Mouse (Mus musculus): ENCODE measurements around the gene Macrod2.

The Macrod2 gene

GRCm38 (mm10) chr2:140592537-140593261 is 197.6 kb downstream of the Macrod2 start:
- no peak for DNase-seq

- no peak for DNase-seq
These were observed 201.8 kb downstream of the Macrod2 start for GRCm38 (mm10) chr2:140596906-140597305.

- no peak for DNase-seq
These were observed 220.3 kb downstream of the Macrod2 start for GRCm38 (mm10) chr2:140615451-140615850.

GRCm38 (mm10) chr2:140621730-140622337 is 226.7 kb downstream of the Macrod2 start:
- DNase-seq, result no peak

GRCm38 (mm10) chr2:140653481-140653880 is 258.4 kb downstream of the Macrod2 start:
- DNase-seq, result no peak

- DNase-seq, result no peak
These were observed 258.9 kb downstream of the Macrod2 start for GRCm38 (mm10) chr2:140653978-140654377.

- DNase-seq, result no peak
These were observed 267.6 kb downstream of the Macrod2 start for GRCm38 (mm10) chr2:140662673-140663072.

- DNase-seq, result no peak
These were observed 269.3 kb downstream of the Macrod2 start for GRCm38 (mm10) chr2:140664381-140664780.

GRCm38 (mm10) chr2:140666846-140667245 is 271.7 kb downstream of the Macrod2 start:
- no peak for DNase-seq

GRCm38 (mm10) chr2:140667261-140668047 is 272.3 kb downstream of the Macrod2 start:
- no peak for DNase-seq

GRCm38 (mm10) chr2:140668311-140668710 is 273.2 kb downstream of the Macrod2 start:
- peak; percentile 85 for DNase-seq

GRCm38 (mm10) chr2:140669081-140669480 is 274.0 kb downstream of the Macrod2 start:
- no peak for DNase-seq

- DNase-seq, result no peak
These were observed 274.7 kb downstream of the Macrod2 start for GRCm38 (mm10) chr2:140669786-140670185.

GRCm38 (mm10) chr2:140670457-140670856 is 275.3 kb downstream of the Macrod2 start:
- peak; percentile 45 for DNase-seq

GRCm38 (mm10) chr2:140670963-140671702 is 276.0 kb downstream of the Macrod2 start, which contains the start of gene Flrt3:
Gene Flrt3, minus strand, starts transcription at chr2:140671469.
- peak; percentile 96 for DNase-seq

GRCm38 (mm10) chr2:140673466-140673865 is 278.4 kb downstream of the Macrod2 start:
- no peak for DNase-seq

GRCm38 (mm10) chr2:140676728-140677127 is 281.6 kb downstream of the Macrod2 start:
- no peak for DNase-seq

GRCm38 (mm10) chr2:140690906-140691305 is 295.8 kb downstream of the Macrod2 start:
- no peak for DNase-seq

GRCm38 (mm10) chr2:140691403-140691802 is 296.3 kb downstream of the Macrod2 start:
- DNase-seq, result no peak

GRCm38 (mm10) chr2:140692461-140692860 is 297.4 kb downstream of the Macrod2 start:
- no peak for DNase-seq

- DNase-seq, result no peak
These were observed 298.7 kb downstream of the Macrod2 start for GRCm38 (mm10) chr2:140693845-140694244.

GRCm38 (mm10) chr2:140698585-140698984 is 303.5 kb downstream of the Macrod2 start:
- no peak for DNase-seq

- DNase-seq, result no peak
These were observed 308.3 kb downstream of the Macrod2 start for GRCm38 (mm10) chr2:140703377-140703776.

Measured in layer of hippocampus, adult 9-11 months (tissue).